In the genomic region with DNA sequence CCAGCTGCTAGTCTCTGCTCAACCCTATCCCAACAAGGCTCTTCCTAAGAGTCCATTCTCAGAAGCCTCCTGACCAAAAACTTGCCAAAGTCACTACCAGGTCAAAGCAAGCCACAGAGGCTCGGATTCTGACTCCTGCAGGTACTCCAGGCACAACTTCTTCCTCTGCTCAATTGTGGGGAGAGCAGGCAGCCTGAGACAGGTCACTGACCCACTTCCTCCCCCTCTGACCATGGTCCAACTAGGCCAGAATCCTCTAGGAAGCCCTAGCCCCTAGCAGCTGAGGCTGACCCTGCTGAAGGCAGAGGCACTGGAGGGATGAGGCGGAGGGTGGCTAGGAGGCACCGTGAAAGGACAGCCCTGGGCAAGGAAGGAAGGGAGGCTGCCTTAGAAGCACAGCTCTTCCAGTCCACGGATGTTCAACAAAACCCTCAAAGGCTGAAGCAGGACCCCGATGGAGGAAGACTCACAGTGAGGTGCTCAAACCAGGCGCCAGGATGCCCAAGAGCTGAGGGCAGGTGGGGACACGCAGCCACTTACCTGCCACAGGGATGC, we compare ENCODE assay signal across 8 mouse cellular contexts. TPM values are rescaled to one million over a fixed set of nuclear protein-coding genes. Genes with fewer than 3 reads are reported as not detected.
DNase-seq lines count a peak whose midpoint lies in the region; ATAC-seq and TF ChIP-seq lines count a peak whose summit lies in the region.

No protein-coding gene starts in this region.

- ATAC-seq in lung, embryonic 14.5 days (ENCODE audit: insufficient read depth) = no peak
- no peak for ATAC-seq in embryonic facial prominence, embryonic 15.5 days (ENCODE audit: insufficient number of reproducible peaks, low FRiP score, low TSS enrichment, low read depth)
- no peak for ATAC-seq in midbrain, postnatal 0 days (ENCODE audit: low FRiP score)

- peak overlapping the region; percentile 56 for H3K9ac ChIP-seq in lung, embryonic 14.5 days
- H3K9ac ChIP-seq in embryonic facial prominence, embryonic 15.5 days = peak overlapping the region; percentile 47; the same call in 1 of the 2 replicates
- peak overlapping the region; percentile 59 for H3K9ac ChIP-seq in midbrain, postnatal 0 days (replicated peaks; ENCODE audit: low read length, poor library complexity, severe bottlenecking)

- peak overlapping the region; percentile 85; the same call in 1 of the 2 replicates for H3K27ac ChIP-seq in lung, embryonic 14.5 days (ENCODE audit: low read depth)
- H3K27ac ChIP-seq in embryonic facial prominence, embryonic 15.5 days (replicated peaks) = peak overlapping the region; percentile 88
- H3K27ac ChIP-seq in midbrain, postnatal 0 days (ENCODE audit: low read depth, low read length) = 0 out of 2 replicates have a peak overlapping the region, but pooled peaks have one; percentile 62

- peak overlapping the region; percentile 90 for H3K4me2 ChIP-seq in lung, embryonic 14.5 days
- peak overlapping the region; percentile 86 for H3K4me2 ChIP-seq in embryonic facial prominence, embryonic 15.5 days (replicated peaks)
- H3K4me2 ChIP-seq in midbrain, postnatal 0 days (ENCODE audit: low read depth, low read length, poor library complexity, severe bottlenecking) = peak overlapping the region; percentile 54

- peak overlapping the region; percentile 54 for H3K4me3 ChIP-seq in lung, embryonic 14.5 days (ENCODE audit: low read depth, low read length)
- peak overlapping the region; percentile 49 for H3K4me3 ChIP-seq in embryonic facial prominence, embryonic 15.5 days (replicated peaks)
- H3K4me3 ChIP-seq in midbrain, postnatal 0 days (ENCODE audit: low read depth, low read length) = peak overlapping the region; percentile 22; the same call in 1 of the 2 replicates

- DNase-seq in lung, embryonic 14.5 days = no peak
- no peak for DNase-seq in lung, postnatal 10 days
- DNase-seq in kidney, adult 9 months = peak; percentile 47
- no peak for DNase-seq in midbrain, postnatal 0 days (ENCODE audit: low spot score)
- DNase-seq in adrenal gland, adult 8-10 months = no peak
- no peak for DNase-seq in urinary bladder, postnatal 36 days (ENCODE audit: low spot score in 2 of 2)
- no peak for DNase-seq in urinary bladder, postnatal 4 days (ENCODE audit: low spot score in 2 of 2)

- WGBS in lung, embryonic 14.5 days = 35% methylated on average over 7 of the region's 7 CpGs
- 44% methylated on average over 7 of the region's 7 CpGs for WGBS in embryonic facial prominence, embryonic 15.5 days
- 73% methylated on average over 7 of the region's 7 CpGs for WGBS in midbrain, postnatal 0 days

- TF ChIP-seq CTCF in lung, embryonic 14.5 days (IDR thresholded peaks at IDR 0.05; ENCODE audit: low read depth) = no peak
- TF ChIP-seq CTCF in midbrain, postnatal 0 days (IDR thresholded peaks at IDR 0.05) = no peak

- no peaks in the 10 kb centered on the region for H3K27me3 ChIP-seq in lung, embryonic 14.5 days (ENCODE audit: insufficient read depth, low read length)
- H3K27me3 ChIP-seq in embryonic facial prominence, embryonic 15.5 days = no peaks in the 10 kb centered on the region
- no peaks in the 10 kb centered on the region for H3K27me3 ChIP-seq in midbrain, postnatal 0 days (ENCODE audit: insufficient read depth, low read length)

- H3K9me3 ChIP-seq in lung, embryonic 14.5 days (ENCODE audit: low read depth, low read length) = no peaks in the 10 kb centered on the region
- no peaks in the 10 kb centered on the region for H3K9me3 ChIP-seq in embryonic facial prominence, embryonic 15.5 days (replicated peaks)
- no peaks in the 10 kb centered on the region for H3K9me3 ChIP-seq in midbrain, postnatal 0 days (ENCODE audit: low read length)

- peaks cover 62% of the 10 kb centered on the region for H3K4me1 ChIP-seq in lung, embryonic 14.5 days (ENCODE audit: insufficient read depth)
- peaks cover 97% of the 10 kb centered on the region for H3K4me1 ChIP-seq in embryonic facial prominence, embryonic 15.5 days
- peaks cover 28% of the 10 kb centered on the region; the same call in 1 of the 2 replicates for H3K4me1 ChIP-seq in midbrain, postnatal 0 days (ENCODE audit: insufficient read depth, low read length)

- no peaks in the 10 kb centered on the region for H3K36me3 ChIP-seq in lung, embryonic 14.5 days (ENCODE audit: insufficient read depth)
- H3K36me3 ChIP-seq in embryonic facial prominence, embryonic 15.5 days = peaks cover 9% of the 10 kb centered on the region; the same call in 1 of the 2 replicates
- peaks cover 17% of the 10 kb centered on the region for H3K36me3 ChIP-seq in midbrain, postnatal 0 days (ENCODE audit: insufficient read depth, low read length)

RNA-seq across cellular contexts. Expression of gene Hdac5, which starts 12.0 kb away (rescaled TPM):
- 41.1 and 42.7 TPM in 2 replicates for polyA plus RNA-seq in lung, embryonic 14.5 days (2014; fragmentation: Nextera tagmentation; extraction: Ambion mirVana)
- 105 and 106 TPM in 2 replicates for polyA plus RNA-seq in embryonic facial prominence, embryonic 15.5 days (2015; fragmentation: Nextera tagmentation; extraction: Ambion mirVana)
- total RNA-seq in midbrain, postnatal 0 days (2014; rRNA removed) = 183 and 263 TPM in 2 replicates
- polyA plus RNA-seq in midbrain, postnatal 0 days (2015; fragmentation: Nextera tagmentation; extraction: Ambion mirVana) = 61.9 and 65.9 TPM in 2 replicates
- 100 to 1,000 TPM; 100 to 175 (median 132) TPM for total RNA-seq in adrenal gland, adult 8-10 months (2022)

RNA-seq across cellular contexts. Expression of gene G6pc3, which starts 28.5 kb away (rescaled TPM):
- polyA plus RNA-seq in lung, embryonic 14.5 days (2014; fragmentation: Nextera tagmentation; extraction: Ambion mirVana) = 31.0 and 34.5 TPM in 2 replicates
- polyA plus RNA-seq in embryonic facial prominence, embryonic 15.5 days (2015; fragmentation: Nextera tagmentation; extraction: Ambion mirVana) = 29.8 and 31.7 TPM in 2 replicates
- total RNA-seq in midbrain, postnatal 0 days (2014; rRNA removed) = 43.1 and 68.5 TPM in 2 replicates
- polyA plus RNA-seq in midbrain, postnatal 0 days (2015; fragmentation: Nextera tagmentation; extraction: Ambion mirVana) = 42.0 and 48.7 TPM in 2 replicates
- 100 to 1,000 TPM; 143 to 173 (median 158) TPM for total RNA-seq in adrenal gland, adult 8-10 months (2022)

RNA-seq across cellular contexts. Expression of gene BC030867, which starts 30.7 kb away (rescaled TPM):
- 21.4 and 22.2 TPM in 2 replicates for polyA plus RNA-seq in lung, embryonic 14.5 days (2014; fragmentation: Nextera tagmentation; extraction: Ambion mirVana)
- polyA plus RNA-seq in embryonic facial prominence, embryonic 15.5 days (2015; fragmentation: Nextera tagmentation; extraction: Ambion mirVana) = 13.6 and 16.0 TPM in 2 replicates
- 2.1 TPM in 2 replicates for total RNA-seq in midbrain, postnatal 0 days (2014; rRNA removed)
- polyA plus RNA-seq in midbrain, postnatal 0 days (2015; fragmentation: Nextera tagmentation; extraction: Ambion mirVana) = 0.53 and 0.60 TPM in 2 replicates
- total RNA-seq in adrenal gland, adult 8-10 months (2022) = under 1 TPM; 0.41 to 0.83 (median 0.56) TPM

RNA-seq across cellular contexts. Expression of gene Lsm12, which starts 32.9 kb away (rescaled TPM):
- 93.2 and 109 TPM in 2 replicates for polyA plus RNA-seq in lung, embryonic 14.5 days (2014; fragmentation: Nextera tagmentation; extraction: Ambion mirVana)
- polyA plus RNA-seq in embryonic facial prominence, embryonic 15.5 days (2015; fragmentation: Nextera tagmentation; extraction: Ambion mirVana) = 113 and 128 TPM in 2 replicates
- 77.7 and 86.2 TPM in 2 replicates for total RNA-seq in midbrain, postnatal 0 days (2014; rRNA removed)
- 130 and 147 TPM in 2 replicates for polyA plus RNA-seq in midbrain, postnatal 0 days (2015; fragmentation: Nextera tagmentation; extraction: Ambion mirVana)
- 10 to 100 TPM; 67.2 to 86.9 (median 81.0) TPM for total RNA-seq in adrenal gland, adult 8-10 months (2022)

RNA-seq across cellular contexts. Expression of gene Asb16, which starts 50.6 kb away (rescaled TPM):
- 0.08 TPM in 1 of 2 replicates, not detected in the other for polyA plus RNA-seq in lung, embryonic 14.5 days (2014; fragmentation: Nextera tagmentation; extraction: Ambion mirVana)
- 0.12 and 0.26 TPM in 2 replicates for polyA plus RNA-seq in embryonic facial prominence, embryonic 15.5 days (2015; fragmentation: Nextera tagmentation; extraction: Ambion mirVana)
- 2.3 and 2.5 TPM in 2 replicates for total RNA-seq in midbrain, postnatal 0 days (2014; rRNA removed)
- 0.28 and 0.32 TPM in 2 replicates for polyA plus RNA-seq in midbrain, postnatal 0 days (2015; fragmentation: Nextera tagmentation; extraction: Ambion mirVana)
- 1 to 10 TPM in 2 of 4 experiments, under 1 TPM in 2; 0.20 to 1.2 (median 0.78) TPM for total RNA-seq in adrenal gland, adult 8-10 months (2022)
